Mouse (Mus musculus) brain, embryonic 14.5 days (tissue): ENCODE measurements at regions not wholly inside any gene's neighbourhood (a gene's known extent, or its start where the extent isn't known, plus 50 kb on each side); places are given as distances from the start of the nearest gene placed in this dataset.
A peak's percentile ranks its signal among the peaks of the same experiment; 100 is the strongest.

Experiments used
- DNase-seq: peaks from one replicate; pipeline ENCODE4 v3.0.0-alpha.2; 2011; ENCODE audit warnings: low read depth
- CTCF ChIP-seq: fragments of 200-500 bp; IDR thresholded peaks from 2 replicates; pipeline ENCODE4 v1.5.1; 2012; ENCODE audit warnings: inconsistent platforms, mild to moderate bottlenecking, moderate library complexity, borderline replicate concordance; ENCODE audit not compliant: insufficient read depth, insufficient read length; ENCODE audit errors: extremely low read depth
- POLR2A ChIP-seq: fragments of 200-500 bp; IDR thresholded peaks from 2 replicates; pipeline ENCODE4 v1.6.1; 2012; ENCODE audit warnings: mild to moderate bottlenecking, inconsistent platforms, borderline replicate concordance; ENCODE audit not compliant: poor library complexity, insufficient read depth, insufficient read length, severe bottlenecking; ENCODE audit errors: extremely low read depth

DNA sequence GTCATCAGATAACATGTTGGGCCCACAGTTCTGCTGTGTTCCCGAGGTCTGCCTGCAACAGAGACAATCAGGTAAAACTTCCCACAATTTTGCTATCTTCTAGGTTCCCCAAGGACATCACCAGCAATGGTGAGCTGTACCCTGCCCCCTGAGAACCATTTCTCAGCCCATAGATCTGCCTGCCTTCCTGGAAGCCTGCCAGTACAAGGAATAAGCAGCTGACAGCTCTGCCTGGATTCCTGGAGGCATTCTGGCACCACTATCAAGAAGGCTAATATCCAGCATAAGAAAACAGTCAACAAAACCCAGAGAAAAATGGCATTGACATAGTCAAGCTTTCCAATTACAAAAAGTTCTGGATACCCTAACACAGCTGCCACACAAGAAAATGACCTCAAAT, 774.2 kb upstream of the Ppp6c start:
- DNase-seq = peak; percentile 61
- TF ChIP-seq CTCF (no peak), POLR2A (no peak)
